Mouse (Mus musculus): ENCODE results near the gene Ifngr1.

The Ifngr1 gene

GRCm38 (mm10) chr10:19591641-19592441 is at the start of gene Ifngr1:
Ifngr1 (plus strand) TSS chr10:19591949.
- peak; percentile 99 to 100 for DNase-seq

GRCm38 (mm10) chr10:19546825-19547224 is 44.9 kb upstream of the Ifngr1 start:
- DNase-seq, result no peak

GRCm38 (mm10) chr10:19548016-19548415 is 43.7 kb upstream of the Ifngr1 start:
- no peak for DNase-seq

- DNase-seq, result no peak
Measured at GRCm38 (mm10) chr10:19548491-19548890, 43.3 kb upstream of the Ifngr1 start.

- no peak for DNase-seq
Measured at GRCm38 (mm10) chr10:19551585-19551984, 40.2 kb upstream of the Ifngr1 start.

- DNase-seq, result no peak
Measured at GRCm38 (mm10) chr10:19553857-19554256, 37.9 kb upstream of the Ifngr1 start.

GRCm38 (mm10) chr10:19557696-19558095 is 34.1 kb upstream of the Ifngr1 start:
- DNase-seq, result no peak

- DNase-seq, result no peak
Measured at GRCm38 (mm10) chr10:19559565-19560165, 32.1 kb upstream of the Ifngr1 start.

- DNase-seq, result no peak
Measured at GRCm38 (mm10) chr10:19562598-19562997, 29.2 kb upstream of the Ifngr1 start.

- no peak for DNase-seq
Measured at GRCm38 (mm10) chr10:19563443-19563861, 28.3 kb upstream of the Ifngr1 start.

GRCm38 (mm10) chr10:19567481-19567880 is 24.3 kb upstream of the Ifngr1 start:
- no peak for DNase-seq

GRCm38 (mm10) chr10:19570288-19570687 is 21.5 kb upstream of the Ifngr1 start:
- DNase-seq, result no peak

GRCm38 (mm10) chr10:19570716-19571115 is 21.0 kb upstream of the Ifngr1 start:
- DNase-seq, result no peak

- no peak for DNase-seq
Measured at GRCm38 (mm10) chr10:19577571-19577970, 14.2 kb upstream of the Ifngr1 start.

GRCm38 (mm10) chr10:19578001-19578400 is 13.7 kb upstream of the Ifngr1 start:
- DNase-seq, result no peak

GRCm38 (mm10) chr10:19578409-19578986 is 13.3 kb upstream of the Ifngr1 start:
- peak; percentile 55 to 67 for DNase-seq

- DNase-seq, result no peak
Measured at GRCm38 (mm10) chr10:19580660-19581059, 11.1 kb upstream of the Ifngr1 start.

- DNase-seq, result no peak
Measured at GRCm38 (mm10) chr10:19581844-19582582, 9.7 kb upstream of the Ifngr1 start.

GRCm38 (mm10) chr10:19582806-19583430 is 8.8 kb upstream of the Ifngr1 start:
- DNase-seq, result no peak

- DNase-seq, result peak in 1 of 2 experiments; percentile 21
Measured at GRCm38 (mm10) chr10:19584064-19584463, 7.7 kb upstream of the Ifngr1 start.

- DNase-seq, result no peak
Measured at GRCm38 (mm10) chr10:19584846-19585245, 6.9 kb upstream of the Ifngr1 start.

- no peak for DNase-seq
Measured at GRCm38 (mm10) chr10:19585860-19586259, 5.9 kb upstream of the Ifngr1 start.

GRCm38 (mm10) chr10:19587281-19587680 is 4.5 kb upstream of the Ifngr1 start:
- no peak for DNase-seq
